Mouse (Mus musculus): ENCODE results near the gene Alkbh3. TPM values are rescaled to one million over a fixed set of nuclear protein-coding genes. Genes with fewer than 3 reads are reported as not detected.

Alkbh3 gene
- polyA plus RNA-seq, 1 experiment = 62.3 TPM

- Histone ChIP-seq H3K4me1 (ENCODE audit: control insufficient read depth, insufficient read depth, low read length) (peaks cover 2% of the 10 kb centered on the region; the same call in 1 of the 2 replicates), H3K4me3 (ENCODE audit: insufficient read depth, low read depth, low read length) (no peak within 1 kb of the TSS), H3K36me3 (ENCODE audit: control insufficient read depth, insufficient read depth, low read length) (peaks cover 5% of the 10 kb centered on the region; the same call in 1 of the 2 replicates), H3K27me3 (replicated peaks; ENCODE audit: control insufficient read depth, insufficient read depth, low read length) (no peaks in the 10 kb centered on the region), H3K27ac (ENCODE audit: insufficient read depth, low read depth, low read length) (peak within 1 kb of the TSS; percentile 30; the same call in 1 of the 2 replicates)
- TF ChIP-seq CTCF (conservative IDR thresholded peaks at IDR 0.05; ENCODE audit: insufficient read depth, insufficient read length, low read depth, low read length) (no peak), POLR2A (IDR thresholded peaks at IDR 0.05; ENCODE audit: low read depth, low read length) (no peak)
- 79% methylated on average over 6 of the region's 6 CpGs for WGBS
- DNase-seq = peak; percentile 27
These were observed 14.4 kb downstream of the Alkbh3 start, which contains the start of gene Gm27027 for GRCm38 (mm10) chr2:93996254-93996653. Gm27027 (minus strand) TSS chr2:93996354.

DNA sequence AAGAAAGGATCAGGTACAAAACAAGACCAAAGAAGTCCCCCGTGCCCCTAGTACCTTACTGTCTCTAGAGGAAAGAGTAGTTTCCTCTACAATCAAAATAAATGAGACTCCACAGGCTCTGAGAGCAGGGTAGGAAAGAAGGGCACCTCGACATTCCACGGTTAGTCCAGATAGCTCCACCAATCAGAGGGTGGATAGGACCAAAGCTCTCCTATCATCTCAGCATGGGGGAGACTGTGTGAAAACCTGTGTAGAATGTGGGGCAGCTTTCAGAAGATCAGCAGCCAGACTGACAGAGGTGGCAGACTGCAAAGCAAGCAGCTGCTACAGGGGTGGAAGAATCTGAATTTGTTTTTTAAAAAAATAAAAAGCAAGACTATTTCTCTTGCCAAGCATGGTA is 17.8 kb downstream of the Alkbh3 start:
- Histone ChIP-seq H3K36me3 (ENCODE audit: control insufficient read depth, insufficient read depth, low read length) (peaks cover 2% of the 10 kb centered on the region; the same call in 1 of the 2 replicates), H3K4me3 (ENCODE audit: insufficient read depth, low read depth, low read length) (no peak overlapping the region), H3K27me3 (replicated peaks; ENCODE audit: control insufficient read depth, insufficient read depth, low read length) (no peaks in the 10 kb centered on the region), H3K4me1 (ENCODE audit: control insufficient read depth, insufficient read depth, low read length) (no peaks in the 10 kb centered on the region), H3K27ac (ENCODE audit: insufficient read depth, low read depth, low read length) (peak overlapping the region; percentile 51)
- 54% methylated on average over 3 of the region's 3 CpGs for WGBS
- DNase-seq = no peak
- no peak for TF ChIP-seq POLR2A (IDR thresholded peaks at IDR 0.05; ENCODE audit: low read depth, low read length)
- no peak for TF ChIP-seq CTCF (conservative IDR thresholded peaks at IDR 0.05; ENCODE audit: insufficient read depth, insufficient read length, low read depth, low read length)

DNA sequence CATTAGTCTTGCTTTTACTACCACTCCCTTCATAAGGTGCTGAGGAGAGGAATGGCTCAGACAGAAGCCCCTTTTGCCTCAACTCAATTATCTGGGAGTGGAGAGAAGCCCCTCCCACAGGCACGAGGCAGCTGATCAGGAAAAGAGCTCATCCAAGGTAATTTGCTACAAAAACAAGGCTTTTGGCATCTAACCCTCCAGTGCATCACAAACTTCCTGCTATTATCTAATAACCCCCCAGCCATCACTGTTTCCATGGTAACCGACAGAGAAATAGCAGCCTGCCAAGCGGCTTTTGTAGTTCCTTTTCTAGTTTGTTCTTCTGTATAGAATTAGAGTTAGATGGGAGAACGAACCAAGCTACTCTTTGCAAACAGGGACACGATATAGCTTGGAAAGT is 18.3 kb downstream of the Alkbh3 start:
- H3K27me3 ChIP-seq (replicated peaks; ENCODE audit: control insufficient read depth, insufficient read depth, low read length) = no peaks in the 10 kb centered on the region
- whole genome bisulfite sequencing = 50% methylated on average over 5 of the region's 5 CpGs
- no peak overlapping the region for H3K4me3 ChIP-seq (ENCODE audit: insufficient read depth, low read depth, low read length)
- DNase-seq = peak; percentile 86
- peaks cover 2% of the 10 kb centered on the region; the same call in 1 of the 2 replicates for H3K36me3 ChIP-seq (ENCODE audit: control insufficient read depth, insufficient read depth, low read length)
- H3K27ac ChIP-seq (ENCODE audit: insufficient read depth, low read depth, low read length) = peak overlapping the region; percentile 66
- H3K4me1 ChIP-seq (ENCODE audit: control insufficient read depth, insufficient read depth, low read length) = no peaks in the 10 kb centered on the region
- TF ChIP-seq CTCF (conservative IDR thresholded peaks at IDR 0.05; ENCODE audit: insufficient read depth, insufficient read length, low read depth, low read length) = no peak
- TF ChIP-seq POLR2A (IDR thresholded peaks at IDR 0.05; ENCODE audit: low read depth, low read length) = no peak

- TF ChIP-seq POLR2A (IDR thresholded peaks at IDR 0.05; ENCODE audit: low read depth, low read length) = no peak
- TF ChIP-seq CTCF (conservative IDR thresholded peaks at IDR 0.05; ENCODE audit: insufficient read depth, insufficient read length, low read depth, low read length) = no peak
- no peak overlapping the region for H3K4me3 ChIP-seq (ENCODE audit: insufficient read depth, low read depth, low read length)
- no peaks in the 10 kb centered on the region for H3K4me1 ChIP-seq (ENCODE audit: control insufficient read depth, insufficient read depth, low read length)
- H3K27ac ChIP-seq (ENCODE audit: insufficient read depth, low read depth, low read length) = peak overlapping the region; percentile 66; the same call in 1 of the 2 replicates
- H3K27me3 ChIP-seq (replicated peaks; ENCODE audit: control insufficient read depth, insufficient read depth, low read length) = no peaks in the 10 kb centered on the region
- H3K36me3 ChIP-seq (ENCODE audit: control insufficient read depth, insufficient read depth, low read length) = peaks cover 2% of the 10 kb centered on the region; the same call in 1 of the 2 replicates
- no peak for DNase-seq
- WGBS = 62% methylated on average over 3 of the region's 3 CpGs
These were observed 19.3 kb downstream of the Alkbh3 start for GRCm38 (mm10) chr2:93991336-93991735.

GRCm38 (mm10) chr2:93988440-93988839 is 22.2 kb downstream of the Alkbh3 start:
- no peaks in the 10 kb centered on the region; the same call in 1 of the 2 replicates for H3K36me3 ChIP-seq (ENCODE audit: control insufficient read depth, insufficient read depth, low read length)
- 98% methylated on average over 2 of the region's 2 CpGs for WGBS

GRCm38 (mm10) chr2:93982457-93983235 is 28.0 kb downstream of the Alkbh3 start:
- Histone ChIP-seq H3K4me1 (ENCODE audit: control insufficient read depth, insufficient read depth, low read length) (no peaks in the 10 kb centered on the region), H3K27me3 (replicated peaks; ENCODE audit: control insufficient read depth, insufficient read depth, low read length) (no peaks in the 10 kb centered on the region), H3K4me3 (ENCODE audit: insufficient read depth, low read depth, low read length) (no peak overlapping the region), H3K36me3 (ENCODE audit: control insufficient read depth, insufficient read depth, low read length) (no peaks in the 10 kb centered on the region; the same call in 1 of the 2 replicates), H3K27ac (ENCODE audit: insufficient read depth, low read depth, low read length) (no peak overlapping the region)
- TF ChIP-seq POLR2A (IDR thresholded peaks at IDR 0.05; ENCODE audit: low read depth, low read length) (no peak), CTCF (conservative IDR thresholded peaks at IDR 0.05; ENCODE audit: insufficient read depth, insufficient read length, low read depth, low read length) (no peak)
- WGBS = 50% methylated on average over 4 of the region's 4 CpGs
- DNase-seq = no peak

More at GRCm38 (mm10) chr2:93988440-93988839, 22.2 kb downstream of the Alkbh3 start:
- Histone ChIP-seq H3K4me3 (ENCODE audit: insufficient read depth, low read depth, low read length) (no peak overlapping the region), H3K27me3 (replicated peaks; ENCODE audit: control insufficient read depth, insufficient read depth, low read length) (no peaks in the 10 kb centered on the region), H3K4me1 (ENCODE audit: control insufficient read depth, insufficient read depth, low read length) (no peaks in the 10 kb centered on the region), H3K27ac (ENCODE audit: insufficient read depth, low read depth, low read length) (no peak overlapping the region)
- no peak for TF ChIP-seq CTCF (conservative IDR thresholded peaks at IDR 0.05; ENCODE audit: insufficient read depth, insufficient read length, low read depth, low read length)
- no peak for TF ChIP-seq POLR2A (IDR thresholded peaks at IDR 0.05; ENCODE audit: low read depth, low read length)
- DNase-seq = no peak
